Mouse (Mus musculus) NIH3T3 (cell line): Measurements from ENCODE around the gene Tctn3.

Source experiments
- DNase-seq: peaks from one replicate; pipeline ENCODE4 v3.0.0-alpha.2; 2012; ENCODE audit warnings: low read depth

Tctn3 gene

GRCm38 (mm10) chr19:40555136-40555535 is 56.9 kb downstream of the Tctn3 start:
- DNase-seq = no peak

GRCm38 (mm10) chr19:40554343-40554742 is 57.7 kb downstream of the Tctn3 start:
- DNase-seq = no peak

GRCm38 (mm10) chr19:40553849-40554248 is 58.2 kb downstream of the Tctn3 start:
- DNase-seq = no peak

GRCm38 (mm10) chr19:40553014-40553789 is 58.8 kb downstream of the Tctn3 start:
- no peak for DNase-seq

- no peak for DNase-seq
Measured at GRCm38 (mm10) chr19:40549516-40550135, 62.4 kb downstream of the Tctn3 start.

- DNase-seq = peak; percentile 18
Measured at GRCm38 (mm10) chr19:40548796-40549515, 63.1 kb downstream of the Tctn3 start.

GRCm38 (mm10) chr19:40548386-40548785 is 63.6 kb downstream of the Tctn3 start:
- peak; percentile 73 for DNase-seq
